Mouse (Mus musculus) layer of hippocampus, postnatal 36 days (tissue): Measurements from ENCODE around the gene Rnf5. TPM values are rescaled to one million over a fixed set of nuclear protein-coding genes. Genes with fewer than 3 reads are reported as not detected.

Experiments
- DNase-seq, 2 experiments: peaks; one replicate each; pipeline ENCODE4 v3.0.0; 2022
- total RNA-seq, 2 experiments: library from RNA; stranded (reverse); gene quantifications; 2 replicates each; pipeline ENCODE4 v1.2.3; 2021

Gene Rnf5
- total RNA-seq, 2 experiments from 2014 or later = 79.4 to 87.3 TPM

DNA sequence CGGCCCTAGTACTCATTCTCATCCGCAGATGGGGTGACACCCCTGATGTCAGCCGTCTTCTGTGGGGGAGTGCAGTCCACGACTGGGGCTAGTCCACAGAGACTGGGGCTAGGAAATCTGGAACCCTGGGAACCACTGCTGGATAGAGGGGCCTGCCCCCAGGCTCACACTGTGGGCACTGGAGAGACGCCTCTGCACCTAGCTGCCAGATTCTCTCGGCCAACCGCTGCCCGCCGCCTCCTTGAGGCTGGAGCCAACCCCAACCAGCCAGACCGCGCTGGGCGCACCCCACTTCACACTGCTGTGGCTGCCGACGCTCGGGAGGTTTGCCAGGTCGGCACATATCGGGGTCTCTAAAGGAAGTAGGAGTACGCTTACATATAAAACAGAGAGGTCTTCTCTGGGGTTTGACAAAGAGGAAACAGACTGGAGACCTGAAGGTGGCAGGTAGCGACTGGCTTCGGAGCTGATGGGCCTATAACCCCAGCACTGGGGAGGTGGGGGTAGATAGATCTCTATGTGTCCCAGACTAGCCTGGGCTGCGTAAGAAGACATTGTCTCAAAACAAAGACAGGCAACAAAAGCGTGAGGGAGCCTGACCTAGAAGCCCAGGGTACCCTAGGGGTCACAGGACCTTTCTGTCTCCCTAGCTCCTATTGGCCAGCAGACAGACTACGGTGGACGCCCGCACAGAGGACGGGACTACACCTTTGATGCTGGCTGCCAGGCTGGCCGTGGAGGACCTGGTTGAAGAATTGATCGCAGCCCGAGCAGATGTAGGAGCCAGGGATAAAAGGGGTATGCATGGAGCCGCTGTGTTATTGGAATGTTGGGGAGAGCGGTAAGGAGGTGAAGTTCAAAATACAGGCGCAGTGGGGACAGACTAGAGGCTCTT is 17.4 kb downstream of the Rnf5 start:
- no peak for DNase-seq

DNA sequence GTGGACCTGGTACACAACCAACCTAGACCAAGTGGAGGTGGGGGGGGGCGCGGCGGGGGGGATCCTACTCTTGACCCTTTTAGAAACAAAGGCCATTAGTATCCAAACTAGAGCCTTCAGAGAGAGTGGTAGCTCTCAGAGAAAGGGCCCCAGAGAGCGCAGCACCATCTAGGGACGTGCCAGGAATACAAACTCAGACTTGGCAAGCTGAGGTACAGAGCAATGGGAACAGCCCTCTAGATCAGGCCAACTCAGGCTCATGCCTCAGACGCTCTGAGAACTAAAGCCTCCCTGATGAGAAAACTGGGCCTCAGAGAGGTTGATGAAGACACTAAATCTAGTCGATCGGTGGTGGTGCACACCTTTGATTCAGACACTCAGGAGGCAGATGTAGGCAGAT is 18.4 kb downstream of the Rnf5 start:
- no peak for DNase-seq

DNA sequence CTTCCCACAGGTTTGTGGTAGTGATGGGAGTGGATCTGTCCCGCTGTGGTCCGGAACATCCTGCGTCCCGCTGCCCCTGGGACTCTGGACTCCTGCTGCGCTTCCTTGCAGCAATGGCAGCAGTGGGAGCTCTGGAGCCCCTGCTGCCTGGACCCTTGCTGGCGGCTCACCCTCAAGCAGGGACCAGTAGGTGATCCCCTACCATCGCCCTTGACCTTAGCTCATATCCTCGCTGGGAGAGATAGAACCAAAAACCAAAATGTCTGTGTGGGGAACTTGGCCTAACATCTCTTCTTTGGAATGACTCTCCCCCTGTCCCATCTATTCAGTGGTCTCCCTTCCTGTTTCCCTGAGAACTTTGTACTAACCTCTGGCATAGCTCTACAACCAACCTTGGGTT is 19.7 kb downstream of the Rnf5 start:
- no peak for DNase-seq

DNA sequence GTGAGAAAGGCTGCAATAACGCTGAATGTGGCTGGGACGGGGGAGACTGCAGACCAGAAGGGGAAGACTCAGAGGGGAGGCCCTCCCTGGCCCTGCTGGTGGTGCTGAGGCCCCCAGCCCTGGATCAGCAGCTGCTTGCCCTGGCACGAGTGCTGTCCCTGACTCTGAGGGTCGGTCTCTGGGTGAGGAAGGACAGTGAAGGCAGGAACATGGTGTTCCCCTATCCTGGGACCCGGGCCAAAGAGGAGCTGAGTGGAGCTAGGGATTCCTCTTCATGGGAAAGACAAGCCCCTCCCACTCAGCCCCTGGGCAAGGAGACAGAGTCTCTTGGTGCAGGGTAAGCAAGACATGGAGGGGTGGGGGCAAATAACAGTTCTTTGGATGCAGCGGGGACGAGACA is 20.1 kb downstream of the Rnf5 start:
- DNase-seq = no peak

DNA sequence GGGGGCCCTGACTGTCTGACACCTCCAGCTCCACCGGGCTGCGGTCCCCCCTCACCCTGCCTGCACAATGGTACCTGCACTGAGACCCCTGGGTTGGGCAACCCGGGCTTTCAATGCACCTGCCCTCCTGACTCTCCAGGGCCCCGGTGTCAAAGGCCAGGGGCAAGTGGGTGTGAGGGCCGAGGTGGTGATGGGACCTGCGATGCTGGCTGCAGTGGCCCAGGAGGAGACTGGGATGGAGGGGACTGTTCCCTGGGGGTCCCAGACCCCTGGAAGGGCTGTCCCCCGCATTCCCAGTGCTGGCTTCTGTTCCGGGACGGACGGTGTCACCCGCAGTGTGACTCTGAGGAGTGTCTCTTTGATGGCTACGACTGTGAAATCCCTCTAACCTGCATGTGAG is 21.0 kb downstream of the Rnf5 start:
- no peak for DNase-seq

DNA sequence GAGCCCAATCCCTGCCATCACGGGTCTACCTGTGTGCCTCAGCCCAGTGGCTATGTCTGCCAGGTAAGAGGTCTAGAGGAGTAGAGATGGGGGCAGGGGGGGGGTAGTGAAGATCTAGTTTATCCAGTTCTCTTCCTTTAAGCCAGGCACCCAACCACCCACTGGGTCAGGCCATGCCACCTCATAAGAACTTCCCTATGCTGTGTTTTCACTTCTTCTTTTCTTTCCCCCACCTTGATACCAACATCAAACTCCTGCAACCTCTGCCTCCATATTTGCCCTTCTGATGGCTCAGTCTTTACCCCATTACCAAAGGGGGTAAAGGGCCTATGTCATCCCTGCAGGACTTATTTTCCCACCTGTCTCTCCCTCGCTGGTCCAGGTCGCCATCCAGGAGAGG is 25.4 kb downstream of the Rnf5 start:
- DNase-seq = no peak

DNA sequence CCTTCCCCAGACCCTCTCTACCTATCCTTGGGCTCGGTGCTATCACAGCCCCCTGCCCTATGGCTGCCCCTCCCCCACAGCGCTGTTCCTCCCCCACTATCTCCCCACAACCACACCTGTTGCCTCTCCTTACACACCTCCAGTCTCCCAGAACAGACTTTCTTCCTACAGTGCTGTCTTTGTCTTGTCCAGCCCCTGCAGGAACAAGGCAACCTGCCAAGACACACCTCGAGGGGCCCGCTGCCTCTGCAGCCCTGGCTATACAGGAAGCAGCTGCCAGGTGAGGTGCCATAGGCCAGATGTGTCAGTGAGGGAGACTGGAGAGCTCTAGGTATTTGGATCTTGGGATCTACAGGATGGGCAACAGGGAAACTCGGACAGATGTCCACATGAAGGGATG is 26.9 kb downstream of the Rnf5 start:
- DNase-seq = no peak

DNA sequence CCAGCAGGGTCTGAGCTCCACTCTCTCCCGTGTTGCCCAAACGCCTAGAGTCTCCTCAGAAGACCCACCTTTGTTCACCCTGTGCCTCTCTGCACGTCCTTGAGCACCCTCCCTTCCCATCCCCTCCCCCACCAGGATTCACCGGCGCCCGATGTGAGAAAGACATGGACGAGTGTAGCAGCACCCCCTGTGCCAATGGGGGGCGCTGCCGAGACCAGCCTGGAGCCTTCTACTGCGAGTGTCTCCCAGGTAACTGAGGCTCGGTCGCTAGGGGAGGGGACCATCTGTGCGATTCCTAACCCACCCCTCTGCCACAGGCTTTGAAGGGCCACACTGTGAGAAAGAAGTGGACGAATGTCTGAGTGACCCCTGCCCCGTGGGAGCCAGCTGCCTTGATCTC is 31.1 kb downstream of the Rnf5 start:
- no peak for DNase-seq

DNA sequence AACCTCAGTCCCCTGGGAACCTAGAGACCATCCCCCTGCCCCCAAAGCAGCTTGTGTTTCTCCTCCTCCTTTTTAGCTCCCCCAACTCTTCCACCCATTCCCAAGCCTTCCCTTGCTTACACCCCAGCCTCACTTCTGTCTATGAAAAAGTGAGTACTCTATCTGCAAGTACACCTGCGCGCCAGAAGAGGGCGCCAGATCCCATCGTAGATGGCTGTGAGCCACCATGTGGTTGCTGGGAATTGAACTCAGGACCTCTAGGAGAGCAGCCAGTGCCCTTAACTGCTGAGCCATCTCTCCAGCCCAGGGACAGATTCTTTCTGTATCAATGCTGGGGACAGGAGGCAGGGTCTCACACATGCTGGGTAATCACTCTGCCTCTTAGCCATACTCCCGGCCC is 31.6 kb downstream of the Rnf5 start:
- DNase-seq = no peak

DNA sequence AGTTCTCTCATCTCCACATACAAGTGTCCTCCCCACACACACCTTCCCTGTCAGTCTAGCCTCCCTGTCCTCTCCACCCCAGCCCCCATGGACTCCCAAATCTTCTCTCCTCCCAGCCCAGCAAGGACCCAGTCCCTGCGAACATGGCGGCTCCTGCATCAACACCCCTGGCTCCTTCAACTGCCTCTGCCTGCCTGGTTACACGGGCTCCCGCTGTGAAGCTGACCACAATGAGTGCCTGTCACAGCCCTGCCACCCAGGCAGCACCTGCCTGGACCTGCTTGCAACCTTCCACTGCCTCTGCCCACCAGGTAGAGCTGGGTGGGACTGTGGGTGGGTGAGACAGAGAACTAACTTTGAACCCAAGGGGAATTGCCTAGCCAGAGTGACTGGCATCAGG is 33.6 kb downstream of the Rnf5 start:
- no peak for DNase-seq

DNA sequence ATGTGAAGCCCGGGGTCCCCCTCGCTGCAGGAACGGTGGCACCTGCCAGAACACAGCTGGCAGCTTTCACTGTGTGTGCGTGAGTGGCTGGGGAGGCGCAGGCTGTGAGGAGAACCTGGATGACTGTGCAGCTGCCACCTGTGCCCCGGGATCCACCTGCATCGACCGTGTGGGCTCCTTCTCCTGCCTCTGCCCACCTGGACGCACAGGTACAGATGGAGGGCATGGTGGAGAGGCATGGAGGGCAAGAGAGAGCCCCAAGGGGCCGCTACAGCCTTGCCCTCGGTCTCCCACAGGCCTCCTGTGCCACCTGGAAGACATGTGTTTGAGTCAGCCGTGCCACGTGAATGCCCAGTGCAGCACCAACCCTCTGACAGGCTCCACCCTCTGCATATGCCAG is 35.1 kb downstream of the Rnf5 start:
- no peak for DNase-seq

DNA sequence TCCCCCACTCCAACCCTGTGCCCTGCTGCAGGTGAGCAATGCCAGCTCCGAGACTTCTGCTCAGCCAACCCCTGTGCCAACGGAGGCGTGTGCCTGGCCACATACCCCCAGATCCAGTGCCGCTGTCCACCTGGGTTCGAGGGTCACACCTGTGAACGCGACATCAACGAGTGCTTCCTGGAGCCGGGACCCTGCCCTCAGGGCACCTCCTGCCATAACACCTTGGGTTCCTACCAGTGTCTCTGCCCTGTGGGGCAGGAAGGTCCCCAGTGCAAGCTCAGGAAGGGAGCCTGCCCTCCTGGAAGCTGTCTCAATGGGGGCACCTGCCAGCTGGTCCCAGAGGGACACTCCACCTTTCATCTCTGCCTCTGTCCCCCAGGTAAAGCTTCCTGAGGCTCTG is 36.2 kb downstream of the Rnf5 start:
- DNase-seq = no peak

DNA sequence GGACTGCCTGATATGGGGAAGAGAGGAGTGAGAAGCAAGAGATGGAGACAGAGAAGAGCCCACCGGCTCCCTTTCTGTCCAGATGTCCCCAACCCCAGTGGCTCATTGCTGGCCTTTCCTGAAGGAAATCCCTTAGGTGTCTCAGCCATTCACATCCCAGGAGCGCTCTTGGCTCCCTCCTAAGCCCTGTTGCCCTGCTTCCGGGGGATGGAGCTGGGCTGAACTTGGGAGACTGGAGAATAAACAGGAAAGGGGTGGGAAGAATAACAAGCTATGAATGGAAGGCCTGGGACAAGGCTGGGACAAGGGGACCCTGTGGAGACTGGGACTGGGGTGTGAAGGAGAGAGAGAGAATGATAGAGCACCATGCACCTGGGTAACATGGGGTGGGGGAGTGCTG is 38.7 kb downstream of the Rnf5 start:
- no peak for DNase-seq

DNA sequence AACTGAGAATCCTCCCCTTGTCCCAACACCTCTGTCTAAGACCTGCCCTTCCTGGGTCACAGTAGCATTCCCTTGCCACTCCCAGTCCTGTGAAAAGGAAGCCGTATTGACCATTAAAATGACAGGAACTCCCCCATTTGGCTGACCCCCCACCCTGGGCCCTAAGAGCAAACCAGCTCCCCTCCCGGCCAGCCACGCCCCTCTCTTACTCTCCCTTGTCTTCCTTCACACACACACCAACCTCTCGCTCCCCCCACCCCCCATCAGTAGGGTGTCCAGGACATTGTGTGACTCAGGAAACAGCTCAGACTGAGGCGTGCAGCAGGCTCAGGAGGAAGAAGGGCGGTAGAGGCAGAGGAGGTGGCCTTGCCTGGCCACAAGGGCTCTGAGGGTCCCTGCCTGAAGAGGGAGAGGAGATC is 39.5 kb downstream of the Rnf5 start, which contains the start of gene Notch4:
Gene Notch4, plus strand, starts transcription at position 266 of the 419 bp plus-strand sequence.
- no peak for DNase-seq

DNA sequence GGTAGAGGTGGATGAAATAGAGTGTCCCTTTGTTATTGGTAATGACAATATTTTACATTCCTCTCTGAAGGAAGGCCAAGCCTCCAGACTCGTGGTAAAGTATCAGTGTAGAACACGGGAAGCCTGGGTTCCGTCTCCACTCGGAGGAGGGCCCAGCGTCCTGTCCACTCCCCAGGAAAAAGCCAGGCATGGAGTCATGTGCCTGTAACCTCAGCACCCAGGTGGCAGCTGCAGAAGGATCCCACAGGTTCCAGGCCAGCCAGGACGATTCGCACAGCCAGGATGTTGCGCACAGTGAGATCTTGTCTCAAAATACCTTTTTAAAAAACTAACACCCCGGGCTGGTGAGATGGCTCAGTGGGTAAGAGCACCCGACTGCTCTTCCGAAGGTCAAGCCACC is 40.1 kb downstream of the Rnf5 start:
- DNase-seq = no peak

DNA sequence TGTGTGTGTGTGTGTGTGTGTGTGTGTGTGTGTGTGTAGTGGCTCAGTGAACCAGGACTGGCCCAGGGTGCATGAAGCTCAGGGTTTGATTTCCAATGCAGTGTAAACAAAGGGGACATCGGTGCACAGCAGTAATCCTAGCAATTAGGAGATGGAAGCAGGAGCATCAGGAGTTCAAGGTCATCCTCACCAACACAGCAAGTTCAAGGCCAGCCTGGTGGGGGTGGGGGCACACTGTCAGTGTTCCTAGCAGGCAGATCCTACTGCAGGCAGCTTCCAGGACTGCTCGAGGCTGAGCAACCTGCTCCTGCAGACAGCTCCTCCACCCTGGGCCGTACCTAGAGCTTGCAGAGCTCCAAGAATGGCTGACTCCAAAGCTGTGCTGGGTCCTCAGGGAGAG is 40.9 kb downstream of the Rnf5 start:
- DNase-seq = no peak

DNA sequence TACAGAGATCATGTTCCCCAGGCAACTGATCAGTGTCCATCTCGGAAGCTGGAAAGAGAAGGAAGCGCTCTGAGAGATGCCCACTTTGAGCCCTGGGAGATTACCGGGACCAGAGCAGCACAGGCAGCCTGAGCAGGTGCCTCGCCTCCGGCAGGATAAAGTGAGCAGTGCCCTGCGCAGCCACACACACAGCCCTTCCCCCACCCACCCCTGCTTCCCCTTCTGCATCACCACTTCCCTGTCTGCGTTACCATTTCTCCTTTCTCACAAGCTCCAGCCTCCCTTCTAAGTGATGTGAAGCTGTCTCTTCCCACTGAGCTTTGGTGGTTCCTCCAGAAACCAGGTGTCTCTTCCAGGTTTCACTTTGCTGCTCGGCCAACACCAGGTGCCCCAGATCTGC is 42.3 kb downstream of the Rnf5 start:
- no peak for DNase-seq

DNA sequence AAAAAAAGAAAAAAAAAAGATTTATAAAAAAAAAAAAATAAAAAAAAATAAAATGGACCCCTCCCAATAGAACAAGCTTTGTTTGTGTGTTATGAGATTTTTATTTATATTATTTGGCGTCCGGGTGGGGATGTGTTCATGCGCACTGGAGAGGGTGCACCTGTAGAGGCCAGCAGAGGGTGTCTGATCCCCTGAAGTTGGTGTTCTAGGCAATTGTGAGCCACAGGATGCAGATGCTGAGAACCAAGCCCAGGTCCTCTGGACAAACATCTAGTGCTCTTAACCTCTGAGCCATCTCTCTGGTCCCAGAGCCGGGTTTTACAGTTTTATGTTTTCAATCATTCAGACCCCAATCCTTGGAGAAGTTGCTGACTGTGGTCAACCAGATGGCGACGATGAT is 43.1 kb downstream of the Rnf5 start:
- DNase-seq = no peak

DNA sequence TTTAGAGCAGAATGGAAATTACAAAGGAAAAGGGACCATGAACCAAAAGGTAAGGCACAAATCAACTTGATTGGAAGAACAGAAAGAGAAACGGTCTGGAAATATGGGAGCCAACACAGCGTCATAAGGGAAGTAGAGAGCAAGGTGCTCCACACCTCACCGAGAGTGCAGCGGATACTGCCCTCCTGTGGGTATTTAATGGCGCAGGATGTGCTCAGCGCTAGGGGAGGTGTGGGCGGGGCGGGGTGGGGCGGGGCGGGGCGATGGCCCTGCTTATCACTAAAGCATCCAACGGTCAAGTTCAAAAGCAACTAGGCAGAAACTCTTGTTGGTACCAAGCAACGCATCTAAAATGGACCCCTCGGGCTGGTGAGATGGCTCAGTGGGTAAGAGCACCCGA is 43.6 kb downstream of the Rnf5 start:
- DNase-seq = no peak

DNA sequence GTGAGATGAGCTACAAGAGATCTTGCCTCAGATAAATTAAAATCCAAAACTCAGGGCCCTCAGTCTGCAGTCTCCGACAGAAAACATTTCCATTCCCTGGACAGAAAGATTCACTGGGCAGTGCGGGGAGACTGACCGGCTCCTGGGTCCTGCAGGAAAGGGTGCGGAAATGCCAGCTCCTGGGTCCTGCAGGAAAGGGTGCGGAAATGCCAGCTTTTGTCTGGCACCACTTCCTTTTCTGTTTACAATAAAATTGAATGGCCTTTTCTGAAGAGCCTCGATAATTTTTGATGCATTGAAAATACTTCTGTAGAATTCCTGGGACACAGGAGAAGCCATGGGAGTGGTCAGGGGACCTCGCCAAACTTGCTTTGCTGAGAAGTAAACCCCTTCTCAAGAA is 44.4 kb downstream of the Rnf5 start:
- no peak for DNase-seq

DNA sequence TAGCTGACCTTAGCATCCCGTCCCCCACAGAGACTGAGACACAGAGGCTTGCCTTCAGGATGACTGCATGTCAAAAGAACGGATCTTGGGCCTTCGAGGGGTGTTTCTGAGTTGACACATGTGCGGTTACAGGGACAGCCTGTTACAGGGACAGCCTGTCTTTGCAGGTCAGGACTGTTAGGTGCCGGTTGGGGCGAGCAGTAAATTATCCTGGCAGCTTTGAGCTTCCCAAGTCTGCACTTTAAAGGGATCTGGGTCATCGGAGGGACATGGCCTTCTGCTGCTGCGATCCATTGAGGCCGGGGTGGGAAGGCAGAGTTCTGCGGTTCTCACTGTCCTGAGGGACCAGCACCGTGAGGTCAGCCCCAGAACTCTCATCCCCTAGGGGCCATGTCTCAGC is 46.1 kb downstream of the Rnf5 start:
- no peak for DNase-seq

DNA sequence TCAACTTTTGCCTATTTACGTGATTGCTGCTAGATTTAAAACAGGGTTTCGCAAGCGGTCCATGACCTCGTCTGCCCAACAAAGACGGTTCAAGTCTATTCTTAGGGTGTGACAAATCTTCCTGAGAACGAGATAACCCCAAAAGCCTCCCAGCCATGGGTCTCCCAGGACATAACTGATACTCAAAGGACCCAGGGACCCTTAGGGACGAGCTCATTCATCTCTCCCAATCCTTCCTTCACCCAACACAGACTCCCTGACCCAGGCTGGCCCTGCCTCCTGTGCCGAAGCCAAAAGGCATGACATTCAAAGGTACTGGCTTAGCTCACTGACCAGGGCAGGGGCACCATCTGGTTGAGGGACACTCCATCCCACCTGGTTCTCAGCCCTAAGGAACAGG is 47.1 kb downstream of the Rnf5 start:
- no peak for DNase-seq

DNA sequence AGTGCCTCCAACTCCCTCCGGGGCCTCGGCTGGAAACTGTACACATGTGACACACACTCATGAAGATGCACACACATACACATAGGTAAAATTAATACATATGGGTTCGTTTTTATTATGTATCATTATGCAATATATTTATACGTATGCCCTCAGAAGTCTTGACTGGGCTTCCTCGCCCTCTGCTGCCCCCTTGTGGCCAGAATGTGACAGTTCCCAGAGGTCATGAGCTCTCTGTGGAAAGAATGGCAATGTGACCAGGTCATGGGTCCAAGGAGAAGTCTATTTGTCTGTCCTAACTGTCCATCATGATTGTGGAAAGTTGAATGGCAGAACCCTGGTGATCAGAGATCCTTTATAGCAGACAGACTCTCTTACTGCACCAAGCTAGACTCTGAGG is 48.0 kb downstream of the Rnf5 start:
- DNase-seq = peak; percentile 54 to 65
